Mouse (Mus musculus) embryonic fibroblast, embryonic 13.5 days (primary cell): ENCODE results near the gene Maff.

ENCODE experiments used
- CTCF ChIP-seq: IDR thresholded peaks from 2 replicates; pipeline ENCODE4 v1.5.1; 2011; ENCODE audit warnings: mild to moderate bottlenecking, control low read depth, low read length, moderate library complexity, borderline replicate concordance; ENCODE audit not compliant: insufficient read depth
- POLR2A ChIP-seq: IDR thresholded peaks from 2 replicates; pipeline ENCODE4 v1.6.1; 2011; ENCODE audit warnings: low read depth, mild to moderate bottlenecking, control low read depth, low read length, moderate library complexity

GRCm38 (mm10) chr15:79387081-79387480, 40.7 kb downstream of the Maff start:
- no peak for TF ChIP-seq POLR2A
- no peak for TF ChIP-seq CTCF
